Mouse (Mus musculus): ENCODE data around the gene Cmss1. TPM values are rescaled to one million over a fixed set of nuclear protein-coding genes. Genes with fewer than 3 reads are reported as not detected.

Gene Cmss1
- polyA plus RNA-seq, 1 experiment from 2014 or later, result 67.9 TPM

DNA sequence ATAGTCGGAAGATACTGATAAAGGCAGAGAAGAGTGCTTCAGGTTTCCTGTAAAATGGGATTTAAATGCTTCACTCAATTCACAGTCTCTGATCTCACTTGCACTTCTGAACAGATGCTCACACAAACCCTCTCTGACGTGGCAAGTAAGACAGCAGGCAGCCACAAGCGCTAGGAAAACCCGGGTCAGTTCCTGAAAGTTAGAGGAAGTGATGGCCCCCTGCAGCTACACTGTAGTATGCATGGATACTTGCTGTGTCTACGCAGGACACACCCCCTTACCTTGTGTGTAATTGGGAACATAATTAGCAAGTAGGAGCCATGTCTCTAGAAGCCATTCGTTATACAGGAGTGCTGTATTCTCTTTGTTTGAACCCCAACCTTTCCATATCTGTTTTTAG, 124.4 kb downstream of the Cmss1 start:
- TF ChIP-seq CTCF (IDR thresholded peaks at IDR 0.05; ENCODE audit: low read depth), result no peak

GRCm38 (mm10) chr16:57479776-57480175, 126.9 kb downstream of the Cmss1 start:
- Histone ChIP-seq H3K36me3 (ENCODE audit: insufficient read depth) (no peaks in the 10 kb centered on the region), H3K9ac (no peak overlapping the region), H3K4me2 (no peak overlapping the region), H3K27me3 (ENCODE audit: insufficient read depth, low read length) (0 out of 2 replicates have a peak, but pooled peaks cover 8% of the 10 kb centered on the region), H3K4me3 (ENCODE audit: low read depth, low read length) (no peak overlapping the region), H3K4me1 (ENCODE audit: insufficient read depth) (peaks cover 6% of the 10 kb centered on the region; the same call in 1 of the 2 replicates), H3K27ac (ENCODE audit: low read depth) (no peak overlapping the region), H3K9me3 (ENCODE audit: low read depth, low read length) (0 out of 2 replicates have a peak, but pooled peaks cover 5% of the 10 kb centered on the region)
- no peak for TF ChIP-seq CTCF (IDR thresholded peaks at IDR 0.05; ENCODE audit: low read depth)
- WGBS, result 18% methylated on average over 5 of the region's 5 CpGs
- DNase-seq (peak; percentile 89), ATAC-seq (ENCODE audit: insufficient read depth) (peak; percentile 82)

More for the DNA sequence above, 124.4 kb downstream of the Cmss1 start:
- ATAC-seq (ENCODE audit: insufficient read depth) (no peak), DNase-seq (peak; percentile 28)
- peaks cover 6% of the 10 kb centered on the region; the same call in 1 of the 2 replicates for H3K4me1 ChIP-seq (ENCODE audit: insufficient read depth)
- H3K27ac ChIP-seq (ENCODE audit: low read depth), result no peak overlapping the region
- H3K9ac ChIP-seq, result no peak overlapping the region
- 57% methylated on average over 6 of the region's 6 CpGs for WGBS
- no peaks in the 10 kb centered on the region for H3K36me3 ChIP-seq (ENCODE audit: insufficient read depth)
- no peak overlapping the region for H3K4me2 ChIP-seq
- H3K27me3 ChIP-seq (ENCODE audit: insufficient read depth, low read length), result 0 out of 2 replicates have a peak, but pooled peaks cover 8% of the 10 kb centered on the region
- H3K4me3 ChIP-seq (ENCODE audit: low read depth, low read length), result no peak overlapping the region
- H3K9me3 ChIP-seq (ENCODE audit: low read depth, low read length), result no peaks in the 10 kb centered on the region

- Histone ChIP-seq H3K4me2 (no peak overlapping the region), H3K4me3 (ENCODE audit: low read depth, low read length) (no peak overlapping the region), H3K4me1 (ENCODE audit: insufficient read depth) (peaks cover 5% of the 10 kb centered on the region; the same call in 1 of the 2 replicates), H3K9me3 (ENCODE audit: low read depth, low read length) (0 out of 2 replicates have a peak, but pooled peaks cover 5% of the 10 kb centered on the region), H3K27me3 (ENCODE audit: insufficient read depth, low read length) (0 out of 2 replicates have a peak, but pooled peaks cover 8% of the 10 kb centered on the region), H3K9ac (no peak overlapping the region), H3K36me3 (ENCODE audit: insufficient read depth) (no peaks in the 10 kb centered on the region), H3K27ac (ENCODE audit: low read depth) (no peak overlapping the region)
- no peak for ATAC-seq (ENCODE audit: insufficient read depth)
- no peak for DNase-seq
- WGBS, result 74% methylated on average over 2 of the region's 2 CpGs
- no peak for TF ChIP-seq CTCF (IDR thresholded peaks at IDR 0.05; ENCODE audit: low read depth)
These were observed 128.2 kb downstream of the Cmss1 start for GRCm38 (mm10) chr16:57478451-57478850.

DNA sequence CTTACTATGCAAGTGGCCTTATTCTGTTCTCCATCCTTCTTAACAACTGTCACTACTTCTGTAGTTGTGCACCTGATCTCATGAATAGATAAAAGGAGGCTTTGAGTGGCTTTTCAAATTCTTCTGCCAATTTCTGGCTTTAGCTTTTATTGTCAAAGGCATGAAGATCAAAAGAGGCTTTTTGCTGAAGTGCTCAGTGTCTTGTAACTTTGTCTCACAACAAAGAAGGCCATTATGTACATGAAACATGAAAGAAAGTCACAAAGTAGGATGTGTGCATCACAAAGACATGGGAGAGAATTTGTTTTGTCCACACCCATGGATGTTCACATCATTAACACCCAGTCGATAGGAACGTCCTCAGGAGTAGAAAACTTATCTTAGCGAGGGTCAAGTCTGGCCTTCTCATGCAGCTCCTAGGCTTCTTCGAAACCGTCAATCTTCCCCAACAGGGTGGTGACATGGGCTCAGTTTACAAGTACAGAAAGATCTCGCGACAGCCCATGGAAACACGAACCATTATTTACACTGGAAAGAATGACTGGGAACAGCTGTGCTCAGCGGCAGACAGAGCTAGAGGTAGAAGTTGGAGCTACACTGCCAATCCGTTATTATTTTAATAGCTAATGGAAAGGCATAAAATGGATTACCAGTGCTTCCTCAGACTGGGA, 133.1 kb downstream of the Cmss1 start:
- peak; percentile 51 for DNase-seq
- 13% methylated on average over 10 of the region's 10 CpGs for WGBS

DNA sequence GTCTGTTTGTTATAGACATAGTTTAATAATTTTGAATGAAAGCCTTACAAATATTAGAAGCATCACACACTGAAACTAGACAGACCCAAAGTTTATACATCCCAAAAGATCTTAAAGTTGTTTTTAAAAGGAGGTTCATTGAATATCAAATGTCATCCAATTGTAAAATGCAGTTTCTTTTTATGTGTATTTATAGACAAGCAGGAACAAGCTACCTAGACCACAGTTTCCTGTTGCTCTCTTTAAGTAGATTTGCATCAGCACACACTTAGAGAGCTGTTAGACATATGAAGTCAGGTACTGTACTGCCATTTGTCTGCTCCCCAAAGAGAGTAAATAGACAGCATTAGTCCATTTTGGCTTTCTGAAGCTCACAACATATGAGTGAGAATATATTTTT, 135.6 kb downstream of the Cmss1 start:
- peaks cover 2% of the 10 kb centered on the region; the same call in 1 of the 2 replicates for H3K4me1 ChIP-seq (ENCODE audit: insufficient read depth)
- no peaks in the 10 kb centered on the region for H3K36me3 ChIP-seq (ENCODE audit: insufficient read depth)
- no peaks in the 10 kb centered on the region for H3K9me3 ChIP-seq (ENCODE audit: low read depth, low read length)
- H3K27ac ChIP-seq (ENCODE audit: low read depth), result no peak overlapping the region
- ATAC-seq (ENCODE audit: insufficient read depth), result no peak
- H3K27me3 ChIP-seq (ENCODE audit: insufficient read depth, low read length), result no peaks in the 10 kb centered on the region
- no peak for TF ChIP-seq CTCF (IDR thresholded peaks at IDR 0.05; ENCODE audit: low read depth)
- H3K4me3 ChIP-seq (ENCODE audit: low read depth, low read length), result no peak overlapping the region
- H3K4me2 ChIP-seq, result no peak overlapping the region
- no peak for DNase-seq
- no peak overlapping the region for H3K9ac ChIP-seq

More for the DNA sequence above, 133.1 kb downstream of the Cmss1 start:
- 0 out of 2 replicates have a peak, but pooled peaks cover 5% of the 10 kb centered on the region for H3K9me3 ChIP-seq (ENCODE audit: low read depth, low read length)
- H3K27ac ChIP-seq (ENCODE audit: low read depth), result no peak overlapping the region
- H3K4me2 ChIP-seq, result no peak overlapping the region
- 0 out of 2 replicates have a peak, but pooled peaks have one; percentile 71 for ATAC-seq (ENCODE audit: insufficient read depth)
- no peak for TF ChIP-seq CTCF (IDR thresholded peaks at IDR 0.05; ENCODE audit: low read depth)
- no peak overlapping the region for H3K4me3 ChIP-seq (ENCODE audit: low read depth, low read length)
- H3K36me3 ChIP-seq (ENCODE audit: insufficient read depth), result no peaks in the 10 kb centered on the region
- H3K27me3 ChIP-seq (ENCODE audit: insufficient read depth, low read length), result no peaks in the 10 kb centered on the region
- H3K4me1 ChIP-seq (ENCODE audit: insufficient read depth), result peaks cover 2% of the 10 kb centered on the region; the same call in 1 of the 2 replicates
- H3K9ac ChIP-seq, result no peak overlapping the region

- no peak for DNase-seq
- Histone ChIP-seq H3K4me2 (no peak overlapping the region), H3K9me3 (ENCODE audit: low read depth, low read length) (no peaks in the 10 kb centered on the region), H3K36me3 (ENCODE audit: insufficient read depth) (no peaks in the 10 kb centered on the region), H3K4me1 (ENCODE audit: insufficient read depth) (peaks cover 2% of the 10 kb centered on the region; the same call in 1 of the 2 replicates), H3K27ac (ENCODE audit: low read depth) (no peak overlapping the region), H3K9ac (no peak overlapping the region), H3K4me3 (ENCODE audit: low read depth, low read length) (no peak overlapping the region), H3K27me3 (ENCODE audit: insufficient read depth, low read length) (no peaks in the 10 kb centered on the region)
- TF ChIP-seq CTCF (IDR thresholded peaks at IDR 0.05; ENCODE audit: low read depth), result no peak
- ATAC-seq (ENCODE audit: insufficient read depth), result no peak
- WGBS, result 85% methylated on average over 12 of the region's 12 CpGs
These were observed 136.3 kb downstream of the Cmss1 start for GRCm38 (mm10) chr16:57470286-57470830.

DNA sequence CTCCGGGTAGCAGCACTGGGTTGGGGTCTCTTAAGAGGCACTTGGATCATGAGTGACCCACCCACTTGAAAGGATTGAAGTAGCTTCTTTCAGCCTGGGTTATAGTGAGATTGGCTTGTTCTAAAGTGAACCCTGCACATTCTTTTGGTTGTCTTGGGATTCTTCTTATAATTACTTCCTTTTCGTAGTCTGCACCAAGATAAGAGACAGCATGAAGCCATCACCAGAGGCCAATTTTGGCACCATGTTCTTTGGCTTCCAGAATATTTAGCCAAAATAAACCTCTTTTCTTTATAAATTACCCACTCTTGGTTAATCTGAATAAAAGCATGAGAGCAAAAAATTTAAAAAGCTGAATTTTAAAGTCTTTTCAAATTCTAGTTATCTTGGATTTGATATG, 136.8 kb downstream of the Cmss1 start:
- H3K9ac ChIP-seq, result no peak overlapping the region
- H3K9me3 ChIP-seq (ENCODE audit: low read depth, low read length), result no peaks in the 10 kb centered on the region
- H3K4me2 ChIP-seq, result no peak overlapping the region
- DNase-seq (peak; percentile 13), ATAC-seq (ENCODE audit: insufficient read depth) (no peak)
- H3K4me3 ChIP-seq (ENCODE audit: low read depth, low read length), result no peak overlapping the region
- no peak for TF ChIP-seq CTCF (IDR thresholded peaks at IDR 0.05; ENCODE audit: low read depth)
- H3K27ac ChIP-seq (ENCODE audit: low read depth), result no peak overlapping the region
- H3K4me1 ChIP-seq (ENCODE audit: insufficient read depth), result peaks cover 2% of the 10 kb centered on the region; the same call in 1 of the 2 replicates
- no peaks in the 10 kb centered on the region for H3K36me3 ChIP-seq (ENCODE audit: insufficient read depth)
- WGBS, result 67% methylated on average over 2 of the region's 2 CpGs
- no peaks in the 10 kb centered on the region for H3K27me3 ChIP-seq (ENCODE audit: insufficient read depth, low read length)
